Mouse (Mus musculus): ENCODE measurements around the gene Tsc22d3. TPM values are rescaled to one million over a fixed set of nuclear protein-coding genes. Genes with fewer than 3 reads are reported as not detected.

Gene Tsc22d3
- polyA plus RNA-seq, 1 experiment = 51.3 TPM

GRCm38 (mm10) chrX:140565212-140565611 lies 35.2 kb downstream of the Tsc22d3 start:
- TF ChIP-seq CTCF (IDR thresholded peaks at IDR 0.05; ENCODE audit: borderline replicate concordance, extremely low read depth, insufficient read depth, insufficient read length) = no peak
- TF ChIP-seq POLR2A (IDR thresholded peaks at IDR 0.05; ENCODE audit: borderline replicate concordance, extremely low read depth, insufficient read depth, insufficient read length, poor library complexity, severe bottlenecking) = no peak
- DNase-seq (ENCODE audit: low read depth) = no peak

GRCm38 (mm10) chrX:140564777-140565176 lies 35.7 kb downstream of the Tsc22d3 start:
- DNase-seq (ENCODE audit: low read depth) = no peak
- TF ChIP-seq CTCF (IDR thresholded peaks at IDR 0.05; ENCODE audit: borderline replicate concordance, extremely low read depth, insufficient read depth, insufficient read length) (no peak), POLR2A (IDR thresholded peaks at IDR 0.05; ENCODE audit: borderline replicate concordance, extremely low read depth, insufficient read depth, insufficient read length, poor library complexity, severe bottlenecking) (no peak)

GRCm38 (mm10) chrX:140558176-140558844 lies 42.1 kb downstream of the Tsc22d3 start:
- TF ChIP-seq POLR2A (IDR thresholded peaks at IDR 0.05; ENCODE audit: borderline replicate concordance, extremely low read depth, insufficient read depth, insufficient read length, poor library complexity, severe bottlenecking) (no peak), CTCF (IDR thresholded peaks at IDR 0.05; ENCODE audit: borderline replicate concordance, extremely low read depth, insufficient read depth, insufficient read length) (no peak)
- no peak for DNase-seq (ENCODE audit: low read depth)

GRCm38 (mm10) chrX:140555965-140556364 lies 44.5 kb downstream of the Tsc22d3 start:
- DNase-seq (ENCODE audit: low read depth) = no peak
- TF ChIP-seq POLR2A (IDR thresholded peaks at IDR 0.05; ENCODE audit: borderline replicate concordance, extremely low read depth, insufficient read depth, insufficient read length, poor library complexity, severe bottlenecking) (no peak), CTCF (IDR thresholded peaks at IDR 0.05; ENCODE audit: borderline replicate concordance, extremely low read depth, insufficient read depth, insufficient read length) (no peak)

- no peak for TF ChIP-seq POLR2A (IDR thresholded peaks at IDR 0.05; ENCODE audit: borderline replicate concordance, extremely low read depth, insufficient read depth, insufficient read length, poor library complexity, severe bottlenecking)
- no peak for TF ChIP-seq CTCF (IDR thresholded peaks at IDR 0.05; ENCODE audit: borderline replicate concordance, extremely low read depth, insufficient read depth, insufficient read length)
- DNase-seq (ENCODE audit: low read depth) = no peak
Measured at GRCm38 (mm10) chrX:140555423-140555822, 45.0 kb downstream of the Tsc22d3 start.

GRCm38 (mm10) chrX:140547660-140548419 lies 52.6 kb downstream of the Tsc22d3 start:
- DNase-seq (ENCODE audit: low read depth) = no peak
- TF ChIP-seq POLR2A (IDR thresholded peaks at IDR 0.05; ENCODE audit: borderline replicate concordance, extremely low read depth, insufficient read depth, insufficient read length, poor library complexity, severe bottlenecking) = no peak
- no peak for TF ChIP-seq CTCF (IDR thresholded peaks at IDR 0.05; ENCODE audit: borderline replicate concordance, extremely low read depth, insufficient read depth, insufficient read length)

GRCm38 (mm10) chrX:140544737-140545136 lies 55.7 kb downstream of the Tsc22d3 start:
- no peak for TF ChIP-seq POLR2A (IDR thresholded peaks at IDR 0.05; ENCODE audit: borderline replicate concordance, extremely low read depth, insufficient read depth, insufficient read length, poor library complexity, severe bottlenecking)
- peak; percentile 47; the same call in 1 of the 2 replicates for TF ChIP-seq CTCF (IDR thresholded peaks at IDR 0.05; ENCODE audit: borderline replicate concordance, extremely low read depth, insufficient read depth, insufficient read length)
- DNase-seq (ENCODE audit: low read depth) = peak; percentile 80

GRCm38 (mm10) chrX:140542938-140543673 lies 57.4 kb downstream of the Tsc22d3 start:
- DNase-seq (ENCODE audit: low read depth) = peak; percentile 80
- no peak for TF ChIP-seq CTCF (IDR thresholded peaks at IDR 0.05; ENCODE audit: borderline replicate concordance, extremely low read depth, insufficient read depth, insufficient read length)

GRCm38 (mm10) chrX:140542474-140542845 lies 58.0 kb downstream of the Tsc22d3 start:
- no peak for TF ChIP-seq CTCF (IDR thresholded peaks at IDR 0.05; ENCODE audit: borderline replicate concordance, extremely low read depth, insufficient read depth, insufficient read length)
- peak; percentile 39; the same call in 1 of the 2 replicates for TF ChIP-seq POLR2A (IDR thresholded peaks at IDR 0.05; ENCODE audit: borderline replicate concordance, extremely low read depth, insufficient read depth, insufficient read length, poor library complexity, severe bottlenecking)
- DNase-seq (ENCODE audit: low read depth) = peak; percentile 77

- peak; percentile 34 for DNase-seq (ENCODE audit: low read depth)
- TF ChIP-seq POLR2A (IDR thresholded peaks at IDR 0.05; ENCODE audit: borderline replicate concordance, extremely low read depth, insufficient read depth, insufficient read length, poor library complexity, severe bottlenecking) (no peak), CTCF (IDR thresholded peaks at IDR 0.05; ENCODE audit: borderline replicate concordance, extremely low read depth, insufficient read depth, insufficient read length) (no peak)
Measured at GRCm38 (mm10) chrX:140541711-140542473, 58.6 kb downstream of the Tsc22d3 start.
